Mouse (Mus musculus): ENCODE results near the gene Mapk11.

The Mapk11 gene

DNA sequence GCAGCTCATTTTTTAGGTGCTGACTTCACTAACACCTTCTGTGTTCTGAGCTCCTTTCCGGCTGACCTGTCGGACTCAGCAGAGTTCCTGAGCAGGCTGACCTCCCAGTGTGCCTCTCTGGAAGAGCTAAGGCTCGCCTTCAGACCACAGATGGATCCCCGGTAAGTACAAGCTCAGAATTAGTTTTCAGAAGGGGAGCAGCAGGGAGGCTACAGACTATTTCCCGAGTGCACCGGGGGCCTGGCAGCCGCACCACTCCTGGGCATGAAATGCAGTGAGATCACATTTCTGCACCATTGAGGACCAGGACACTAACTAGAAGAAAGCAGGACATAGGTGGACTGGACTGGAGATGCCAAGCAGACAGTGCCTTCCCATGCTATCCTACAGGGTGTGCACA is 50.8 kb downstream of the Mapk11 start:
- no peak for DNase-seq

- DNase-seq, result no peak
Measured at GRCm38 (mm10) chr15:89097450-89097849, 52.0 kb downstream of the Mapk11 start.

Measured in lung, postnatal 14 days (tissue).